Mouse (Mus musculus): ENCODE measurements around the gene Trpc2. TPM values are rescaled to one million over a fixed set of nuclear protein-coding genes. Genes with fewer than 3 reads are reported as not detected.

Trpc2 gene
- polyA plus RNA-seq, 1 experiment from 2014 or later = not detected

- H3K9me3 ChIP-seq (ENCODE audit: low read depth, low read length) = no peaks in the 10 kb centered on the region
- ATAC-seq (ENCODE audit: insufficient read depth) = no peak
- H3K27ac ChIP-seq (ENCODE audit: low read depth) = no peak overlapping the region
- no peaks in the 10 kb centered on the region for H3K4me1 ChIP-seq (ENCODE audit: insufficient read depth)
- no peak for TF ChIP-seq CTCF (IDR thresholded peaks at IDR 0.05; ENCODE audit: low read depth)
- no peaks in the 10 kb centered on the region for H3K27me3 ChIP-seq (ENCODE audit: insufficient read depth, low read length)
- 63% methylated on average over 45 of the region's 45 CpGs for WGBS
- H3K4me2 ChIP-seq = no peak overlapping the region
- H3K4me3 ChIP-seq (ENCODE audit: low read depth, low read length) = no peak overlapping the region
- DNase-seq = no peak
- peaks cover 3% of the 10 kb centered on the region; the same call in 1 of the 2 replicates for H3K36me3 ChIP-seq (ENCODE audit: insufficient read depth)
- no peak overlapping the region for H3K9ac ChIP-seq
Measured at GRCm38 (mm10) chr7:102113151-102113729, 30.3 kb downstream of the Trpc2 start.

DNA sequence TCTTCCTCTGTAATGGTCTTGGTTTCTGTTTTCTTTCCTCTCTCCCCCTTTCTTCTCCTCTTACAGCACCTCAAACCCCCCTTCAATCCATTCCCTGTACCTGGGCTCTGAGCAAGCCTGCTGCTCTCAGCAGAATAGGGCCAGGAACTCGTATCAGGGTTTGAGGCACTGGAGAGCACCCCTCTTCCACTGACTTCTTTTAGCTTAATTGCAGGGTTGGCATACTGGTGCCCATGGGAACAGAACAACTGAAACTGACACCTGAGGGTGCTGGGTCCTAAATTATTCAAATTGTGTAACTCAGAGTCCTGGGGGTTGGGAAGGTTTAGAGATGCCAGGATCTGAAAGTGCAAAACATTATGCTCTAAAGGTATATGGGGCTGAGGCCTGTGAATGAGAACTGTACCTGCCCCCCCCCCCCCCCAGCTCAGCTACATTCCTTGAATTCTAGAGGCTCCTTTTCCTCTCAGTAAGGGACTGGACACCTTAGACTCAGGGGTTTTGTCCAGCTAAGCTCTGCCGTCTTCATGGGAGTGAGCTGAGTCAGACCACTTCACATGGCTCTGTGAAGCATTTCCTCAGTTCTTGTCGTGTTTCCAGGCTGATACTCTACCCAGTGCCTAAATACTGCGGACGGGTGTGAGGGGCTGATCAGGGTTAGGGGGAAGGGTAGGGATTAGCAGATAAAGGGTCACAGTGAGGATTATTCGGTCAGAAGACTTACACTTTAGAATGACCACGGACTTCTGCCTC is 33.8 kb downstream of the Trpc2 start, which contains the start of gene Chrna10:
Chrna10 (minus strand) TSS at position 250 of the 753 bp plus-strand sequence.
- ATAC-seq (ENCODE audit: insufficient read depth) = peak; percentile 42; the same call in 1 of the 2 replicates
- no peak for DNase-seq
- H3K36me3 ChIP-seq (ENCODE audit: insufficient read depth) = peaks cover 38% of the 10 kb centered on the region

DNA sequence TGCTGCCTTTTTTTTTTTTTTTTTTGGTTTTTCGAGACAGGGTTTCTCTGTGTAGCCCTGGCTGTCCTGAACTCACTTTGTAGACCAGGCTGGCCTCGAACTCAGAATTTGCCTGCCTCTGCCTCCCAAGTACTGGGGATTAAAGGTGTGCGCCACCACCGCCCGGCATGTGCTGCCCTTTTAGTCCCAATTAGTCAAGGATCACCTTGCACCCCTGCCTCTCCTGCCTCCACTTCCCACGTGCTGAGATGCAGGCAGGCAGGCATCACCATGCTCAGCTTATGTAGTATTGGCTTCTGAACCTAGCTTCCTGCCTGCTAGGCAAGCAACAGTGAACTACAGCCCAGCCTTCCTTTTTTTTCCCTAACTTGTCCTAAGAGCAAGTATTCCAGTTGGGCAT is 34.5 kb downstream of the Trpc2 start:
- no peak for ATAC-seq (ENCODE audit: insufficient read depth)
- no peak overlapping the region for H3K27ac ChIP-seq (ENCODE audit: low read depth)
- H3K9ac ChIP-seq = no peak overlapping the region
- 68% methylated on average over 6 of the region's 6 CpGs for WGBS
- H3K4me1 ChIP-seq (ENCODE audit: insufficient read depth) = no peaks in the 10 kb centered on the region
- H3K27me3 ChIP-seq (ENCODE audit: insufficient read depth, low read length) = no peaks in the 10 kb centered on the region
- TF ChIP-seq CTCF (IDR thresholded peaks at IDR 0.05; ENCODE audit: low read depth) = no peak
- no peak overlapping the region for H3K4me2 ChIP-seq
- peaks cover 44% of the 10 kb centered on the region for H3K36me3 ChIP-seq (ENCODE audit: insufficient read depth)
- H3K9me3 ChIP-seq (ENCODE audit: low read depth, low read length) = no peaks in the 10 kb centered on the region
- no peak for DNase-seq
- H3K4me3 ChIP-seq (ENCODE audit: low read depth, low read length) = no peak overlapping the region

More for the DNA sequence above, 33.8 kb downstream of the Trpc2 start, which contains the start of gene Chrna10:
- Histone ChIP-seq H3K9ac (no peak within 1 kb of the TSS), H3K27ac (ENCODE audit: low read depth) (no peak within 1 kb of the TSS), H3K4me1 (ENCODE audit: insufficient read depth) (no peaks in the 10 kb centered on the region), H3K4me3 (ENCODE audit: low read depth, low read length) (no peak within 1 kb of the TSS), H3K9me3 (ENCODE audit: low read depth, low read length) (no peaks in the 10 kb centered on the region), H3K4me2 (no peak within 1 kb of the TSS), H3K27me3 (ENCODE audit: insufficient read depth, low read length) (no peaks in the 10 kb centered on the region)
- no peak for TF ChIP-seq CTCF (IDR thresholded peaks at IDR 0.05; ENCODE audit: low read depth)
- 33% methylated on average over 7 of the region's 7 CpGs for WGBS

DNA sequence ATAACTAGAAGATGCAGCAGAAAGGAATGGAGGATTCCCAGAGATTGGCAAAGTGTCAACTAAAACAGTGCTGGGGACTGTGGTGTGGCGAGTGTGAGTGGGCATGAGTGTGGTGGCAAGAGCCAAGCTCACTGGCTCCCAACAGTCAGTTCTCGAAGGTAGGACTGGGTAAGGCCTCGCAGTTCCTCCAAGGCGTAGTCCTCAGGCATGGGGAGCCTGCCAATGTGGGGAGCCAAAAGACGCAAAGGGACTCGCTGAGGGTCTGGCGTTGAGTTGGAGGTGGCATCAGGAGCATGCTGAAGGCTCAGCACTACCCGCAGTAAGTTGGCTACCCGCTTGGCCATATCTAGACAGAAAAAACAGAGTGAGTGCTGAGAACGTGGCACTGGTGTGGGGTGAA is 37.4 kb downstream of the Trpc2 start:
- DNase-seq (no peak), ATAC-seq (ENCODE audit: insufficient read depth) (no peak)
- no peak for TF ChIP-seq CTCF (IDR thresholded peaks at IDR 0.05; ENCODE audit: low read depth)
- 93% methylated on average over 10 of the region's 10 CpGs for WGBS
- Histone ChIP-seq H3K9me3 (ENCODE audit: low read depth, low read length) (no peaks in the 10 kb centered on the region), H3K4me1 (ENCODE audit: insufficient read depth) (no peaks in the 10 kb centered on the region), H3K9ac (no peak overlapping the region), H3K27me3 (ENCODE audit: insufficient read depth, low read length) (no peaks in the 10 kb centered on the region), H3K27ac (ENCODE audit: low read depth) (no peak overlapping the region), H3K4me2 (no peak overlapping the region), H3K36me3 (ENCODE audit: insufficient read depth) (peaks cover 72% of the 10 kb centered on the region), H3K4me3 (ENCODE audit: low read depth, low read length) (no peak overlapping the region)

DNA sequence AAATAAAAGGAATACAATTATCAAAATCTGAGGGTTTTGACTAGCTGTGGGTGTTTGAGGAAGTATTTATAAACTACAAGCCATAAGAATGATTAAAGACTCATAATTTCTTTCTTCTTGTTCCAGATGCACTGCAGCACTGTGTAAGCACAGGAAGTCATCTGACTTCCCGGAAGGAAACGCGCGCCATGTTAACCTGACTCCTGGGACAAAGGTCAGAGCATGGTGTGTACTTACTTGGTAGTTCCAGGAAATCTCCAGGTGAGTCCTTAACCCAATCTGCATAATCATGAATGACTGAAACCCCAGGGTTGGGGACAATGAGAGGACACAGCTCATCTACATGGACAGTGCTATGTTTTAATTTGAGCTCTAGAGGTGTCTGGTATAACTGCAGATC is 49.5 kb downstream of the Trpc2 start:
- Histone ChIP-seq H3K4me1 (ENCODE audit: insufficient read depth) (no peaks in the 10 kb centered on the region), H3K27me3 (ENCODE audit: insufficient read depth, low read length) (no peaks in the 10 kb centered on the region), H3K27ac (ENCODE audit: low read depth) (no peak overlapping the region), H3K9me3 (ENCODE audit: low read depth, low read length) (no peaks in the 10 kb centered on the region), H3K4me2 (no peak overlapping the region), H3K36me3 (ENCODE audit: insufficient read depth) (peaks cover 87% of the 10 kb centered on the region), H3K4me3 (ENCODE audit: low read depth, low read length) (no peak overlapping the region), H3K9ac (no peak overlapping the region)
- ATAC-seq (ENCODE audit: insufficient read depth) (peak; percentile 54; the same call in 1 of the 2 replicates), DNase-seq (peak; percentile 60)
- WGBS = 72% methylated on average over 4 of the region's 4 CpGs
- no peak for TF ChIP-seq CTCF (IDR thresholded peaks at IDR 0.05; ENCODE audit: low read depth)

DNA sequence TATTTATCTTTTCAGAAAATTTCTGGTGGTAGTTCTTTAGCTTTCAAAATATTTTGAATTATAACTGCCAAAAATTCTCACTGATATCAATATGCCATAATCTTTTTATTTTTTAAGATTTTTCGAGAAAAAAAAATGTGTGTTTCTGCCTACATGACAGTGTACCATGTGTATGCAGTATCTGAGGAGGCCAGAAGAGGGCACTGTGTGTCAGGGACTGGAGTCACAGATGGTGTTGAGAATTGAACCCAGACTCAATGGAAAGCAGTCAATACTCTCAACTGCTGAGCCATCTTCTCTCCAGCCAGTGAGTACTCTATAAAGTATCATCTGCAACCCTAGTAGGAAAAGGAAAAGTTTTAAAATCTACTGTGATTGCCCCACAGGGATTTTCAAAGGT is 54.5 kb downstream of the Trpc2 start:
- DNase-seq = peak; percentile 61
- no peak for ATAC-seq (ENCODE audit: insufficient read depth)
- 84% methylated on average over 1 of the region's 1 CpGs for WGBS
- H3K4me3 ChIP-seq (ENCODE audit: low read depth, low read length) = no peak overlapping the region
- H3K36me3 ChIP-seq (ENCODE audit: insufficient read depth) = peaks cover 91% of the 10 kb centered on the region
- H3K4me2 ChIP-seq = no peak overlapping the region
- no peaks in the 10 kb centered on the region for H3K9me3 ChIP-seq (ENCODE audit: low read depth, low read length)
- H3K27ac ChIP-seq (ENCODE audit: low read depth) = no peak overlapping the region
- H3K9ac ChIP-seq = no peak overlapping the region
- H3K27me3 ChIP-seq (ENCODE audit: insufficient read depth, low read length) = no peaks in the 10 kb centered on the region
- H3K4me1 ChIP-seq (ENCODE audit: insufficient read depth) = no peaks in the 10 kb centered on the region
- TF ChIP-seq CTCF (IDR thresholded peaks at IDR 0.05; ENCODE audit: low read depth) = peak; percentile 66

DNA sequence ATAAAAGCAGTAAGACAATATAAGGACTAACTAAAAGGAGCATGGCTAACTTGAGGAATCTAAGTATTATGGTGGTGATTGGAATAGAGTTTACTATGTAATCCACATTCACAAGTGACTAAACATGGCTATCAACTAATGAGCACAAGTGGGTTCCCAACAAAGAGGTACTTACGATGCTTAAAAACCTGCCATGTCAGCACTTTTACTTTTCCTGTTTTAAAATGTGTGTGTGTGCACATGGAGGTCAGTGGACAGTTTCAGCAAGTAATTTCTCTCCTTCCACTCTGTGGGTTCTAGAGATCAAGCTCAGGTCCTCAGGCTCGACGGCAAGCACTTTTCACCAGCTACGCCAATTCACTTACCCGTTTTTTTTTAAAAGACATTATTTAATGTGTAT is 55.0 kb downstream of the Trpc2 start:
- WGBS = 93% methylated on average over 5 of the region's 5 CpGs
- Histone ChIP-seq H3K4me2 (no peak overlapping the region), H3K27ac (ENCODE audit: low read depth) (no peak overlapping the region), H3K4me3 (ENCODE audit: low read depth, low read length) (no peak overlapping the region), H3K27me3 (ENCODE audit: insufficient read depth, low read length) (no peaks in the 10 kb centered on the region), H3K4me1 (ENCODE audit: insufficient read depth) (no peaks in the 10 kb centered on the region), H3K9ac (no peak overlapping the region), H3K9me3 (ENCODE audit: low read depth, low read length) (no peaks in the 10 kb centered on the region), H3K36me3 (ENCODE audit: insufficient read depth) (peaks cover 89% of the 10 kb centered on the region)
- TF ChIP-seq CTCF (IDR thresholded peaks at IDR 0.05; ENCODE audit: low read depth) = no peak
- ATAC-seq (ENCODE audit: insufficient read depth) (no peak), DNase-seq (no peak)

Other genes with a start within 250 kb of the Trpc2 start
- 35.6 and 37.4 TPM in 2 replicates for gene Inppl1, start 244.9 kb upstream of the Trpc2 start, polyA plus RNA-seq (2014; fragmentation: Nextera tagmentation; extraction: Ambion mirVana)
- gene Folr2, start 225.9 kb upstream of the Trpc2 start, polyA plus RNA-seq (2014; fragmentation: Nextera tagmentation; extraction: Ambion mirVana) = 2.6 and 2.8 TPM in 2 replicates
- 85.9 and 90.4 TPM in 2 replicates for gene Anapc15, start 219.4 kb upstream of the Trpc2 start, polyA plus RNA-seq (2014; fragmentation: Nextera tagmentation; extraction: Ambion mirVana)
- 0.20 and 0.73 TPM in 2 replicates for gene Folr1, start 212.3 kb upstream of the Trpc2 start, polyA plus RNA-seq (2014; fragmentation: Nextera tagmentation; extraction: Ambion mirVana)
- gene Lamtor1, start 177.2 kb upstream of the Trpc2 start, polyA plus RNA-seq (2014; fragmentation: Nextera tagmentation; extraction: Ambion mirVana) = 151 and 161 TPM in 2 replicates
- 0.30 and 0.43 TPM in 2 replicates for gene Tomt, start 176.8 kb upstream of the Trpc2 start, polyA plus RNA-seq (2014; fragmentation: Nextera tagmentation; extraction: Ambion mirVana)
- gene Lrrc51, start 149.2 kb upstream of the Trpc2 start, polyA plus RNA-seq (2014; fragmentation: Nextera tagmentation; extraction: Ambion mirVana) = 7.7 and 8.3 TPM in 2 replicates
- gene Numa1, start 149.0 kb upstream of the Trpc2 start, polyA plus RNA-seq (2014; fragmentation: Nextera tagmentation; extraction: Ambion mirVana) = 109 TPM in 2 replicates
- 2.2 and 2.6 TPM in 2 replicates for gene Il18bp, start 64.4 kb upstream of the Trpc2 start, polyA plus RNA-seq (2014; fragmentation: Nextera tagmentation; extraction: Ambion mirVana)
- gene Rnf121, start 17.6 kb upstream of the Trpc2 start, polyA plus RNA-seq (2014; fragmentation: Nextera tagmentation; extraction: Ambion mirVana) = 24.8 and 29.3 TPM in 2 replicates
- 23.8 and 26.9 TPM in 2 replicates for gene Xndc1, start 17.6 kb upstream of the Trpc2 start, polyA plus RNA-seq (2014; fragmentation: Nextera tagmentation; extraction: Ambion mirVana)
- gene Xntrpc, start 17.4 kb upstream of the Trpc2 start, polyA plus RNA-seq (2014; fragmentation: Nextera tagmentation; extraction: Ambion mirVana) = 1.0 and 1.2 TPM in 2 replicates
- gene Art1, start 18.6 kb downstream of the Trpc2 start, polyA plus RNA-seq (2014; fragmentation: Nextera tagmentation; extraction: Ambion mirVana) = 0.50 and 0.65 TPM in 2 replicates
- 1.1 and 1.2 TPM in 2 replicates for gene Art5, start 26.4 kb downstream of the Trpc2 start, polyA plus RNA-seq (2014; fragmentation: Nextera tagmentation; extraction: Ambion mirVana)
- gene Chrna10, start 33.7 kb downstream of the Trpc2 start, polyA plus RNA-seq (2014; fragmentation: Nextera tagmentation; extraction: Ambion mirVana) = not detected in 2 replicates
- gene Nup98, start 127.1 kb downstream of the Trpc2 start, polyA plus RNA-seq (2014; fragmentation: Nextera tagmentation; extraction: Ambion mirVana) = 50.2 and 50.7 TPM in 2 replicates
- 77.9 and 80.4 TPM in 2 replicates for gene Pgap2, start 127.1 kb downstream of the Trpc2 start, polyA plus RNA-seq (2014; fragmentation: Nextera tagmentation; extraction: Ambion mirVana)
- gene Rhog, start 172.9 kb downstream of the Trpc2 start, polyA plus RNA-seq (2014; fragmentation: Nextera tagmentation; extraction: Ambion mirVana) = 68.4 and 71.9 TPM in 2 replicates
- gene Stim1, start 184.7 kb downstream of the Trpc2 start, polyA plus RNA-seq (2014; fragmentation: Nextera tagmentation; extraction: Ambion mirVana) = 15.9 and 16.3 TPM in 2 replicates